Mouse (Mus musculus): ENCODE measurements around the gene Cyb561a3. TPM values are rescaled to one million over a fixed set of nuclear protein-coding genes. Genes with fewer than 3 reads are reported as not detected.

The Cyb561a3 gene
- polyA plus RNA-seq, 1 experiment from 2014 or later = 18.0 TPM

GRCm38 (mm10) chr19:10561558-10562314, 15.2 kb upstream of the Cyb561a3 start:
- no peaks in the 10 kb centered on the region for H3K36me3 ChIP-seq (ENCODE audit: control insufficient read depth, insufficient read depth, low read length)
- no peaks in the 10 kb centered on the region for H3K4me1 ChIP-seq (replicated peaks; ENCODE audit: control insufficient read depth, insufficient read depth, low read length)
- no peaks in the 10 kb centered on the region for H3K9me3 ChIP-seq (ENCODE audit: control insufficient read depth, low read length)
- peak overlapping the region; percentile 82 for H3K27ac ChIP-seq (ENCODE audit: low read depth)
- no peaks in the 10 kb centered on the region for H3K27me3 ChIP-seq (replicated peaks; ENCODE audit: control insufficient read depth, insufficient read depth, low read length)
- 0 out of 2 replicates have a peak, but pooled peaks have one; percentile 36 for ATAC-seq (replicated peaks; ENCODE audit: low FRiP score, low TSS enrichment, low read depth)
- no peak overlapping the region for H3K4me3 ChIP-seq (ENCODE audit: low read depth, low read length)
- H3K4me2 ChIP-seq (ENCODE audit: low read length) = no peak overlapping the region
- WGBS = 44% methylated on average over 6 of the region's 6 CpGs
- DNase-seq (ENCODE audit: low spot score) = no peak
- no peak overlapping the region for H3K9ac ChIP-seq (ENCODE audit: low read length)

DNA sequence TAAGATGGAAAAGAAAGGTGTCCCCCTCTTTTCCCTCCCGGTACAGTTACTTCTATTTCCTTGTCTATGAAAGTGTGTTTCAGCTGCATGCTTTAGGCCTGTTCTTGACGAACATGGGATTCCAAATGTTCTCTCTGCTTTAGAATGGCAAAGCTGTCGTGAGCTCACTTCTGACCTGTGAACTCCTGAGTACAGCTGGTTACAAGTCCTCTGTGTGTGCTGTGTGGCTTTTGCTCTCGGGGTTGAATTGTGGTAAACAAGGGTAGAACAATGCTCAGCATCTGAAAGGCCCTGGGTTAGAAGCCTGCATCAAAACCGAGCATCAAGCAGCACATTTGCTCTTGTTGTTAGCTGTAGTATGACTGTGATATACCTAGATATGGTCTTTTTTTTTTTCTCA, 14.6 kb upstream of the Cyb561a3 start:
- peak overlapping the region; percentile 82 for H3K27ac ChIP-seq (ENCODE audit: low read depth)
- WGBS = 57% methylated on average over 5 of the region's 5 CpGs

GRCm38 (mm10) chr19:10564278-10564677, 12.7 kb upstream of the Cyb561a3 start:
- H3K27me3 ChIP-seq (replicated peaks; ENCODE audit: control insufficient read depth, insufficient read depth, low read length) = no peaks in the 10 kb centered on the region
- no peak overlapping the region for H3K9ac ChIP-seq (ENCODE audit: low read length)
- no peak overlapping the region for H3K27ac ChIP-seq (ENCODE audit: low read depth)
- no peak overlapping the region for H3K4me3 ChIP-seq (ENCODE audit: low read depth, low read length)
- H3K9me3 ChIP-seq (ENCODE audit: control insufficient read depth, low read length) = no peaks in the 10 kb centered on the region
- H3K4me2 ChIP-seq (ENCODE audit: low read length) = no peak overlapping the region
- ATAC-seq (replicated peaks; ENCODE audit: low FRiP score, low TSS enrichment, low read depth) (no peak), DNase-seq (ENCODE audit: low spot score) (no peak)
- H3K4me1 ChIP-seq (replicated peaks; ENCODE audit: control insufficient read depth, insufficient read depth, low read length) = no peaks in the 10 kb centered on the region
- 81% methylated on average over 6 of the region's 6 CpGs for WGBS
- no peaks in the 10 kb centered on the region for H3K36me3 ChIP-seq (ENCODE audit: control insufficient read depth, insufficient read depth, low read length)

More for the DNA sequence above, 14.6 kb upstream of the Cyb561a3 start:
- Histone ChIP-seq H3K4me1 (replicated peaks; ENCODE audit: control insufficient read depth, insufficient read depth, low read length) (no peaks in the 10 kb centered on the region), H3K4me3 (ENCODE audit: low read depth, low read length) (no peak overlapping the region), H3K36me3 (ENCODE audit: control insufficient read depth, insufficient read depth, low read length) (no peaks in the 10 kb centered on the region), H3K9ac (ENCODE audit: low read length) (no peak overlapping the region), H3K27me3 (replicated peaks; ENCODE audit: control insufficient read depth, insufficient read depth, low read length) (no peaks in the 10 kb centered on the region), H3K4me2 (ENCODE audit: low read length) (no peak overlapping the region), H3K9me3 (ENCODE audit: control insufficient read depth, low read length) (no peaks in the 10 kb centered on the region)
- no peak for ATAC-seq (replicated peaks; ENCODE audit: low FRiP score, low TSS enrichment, low read depth)
- no peak for DNase-seq (ENCODE audit: low spot score)

GRCm38 (mm10) chr19:10565217-10565616, 11.8 kb upstream of the Cyb561a3 start:
- DNase-seq (ENCODE audit: low spot score) = no peak
- ATAC-seq (replicated peaks; ENCODE audit: low FRiP score, low TSS enrichment, low read depth) = no peak
- Histone ChIP-seq H3K4me2 (ENCODE audit: low read length) (no peak overlapping the region), H3K36me3 (ENCODE audit: control insufficient read depth, insufficient read depth, low read length) (peaks cover 9% of the 10 kb centered on the region; the same call in 1 of the 2 replicates), H3K27ac (ENCODE audit: low read depth) (no peak overlapping the region), H3K9me3 (ENCODE audit: control insufficient read depth, low read length) (no peaks in the 10 kb centered on the region), H3K4me3 (ENCODE audit: low read depth, low read length) (no peak overlapping the region), H3K9ac (ENCODE audit: low read length) (no peak overlapping the region), H3K27me3 (replicated peaks; ENCODE audit: control insufficient read depth, insufficient read depth, low read length) (no peaks in the 10 kb centered on the region), H3K4me1 (replicated peaks; ENCODE audit: control insufficient read depth, insufficient read depth, low read length) (no peaks in the 10 kb centered on the region)
- WGBS = 53% methylated on average over 4 of the region's 4 CpGs

DNA sequence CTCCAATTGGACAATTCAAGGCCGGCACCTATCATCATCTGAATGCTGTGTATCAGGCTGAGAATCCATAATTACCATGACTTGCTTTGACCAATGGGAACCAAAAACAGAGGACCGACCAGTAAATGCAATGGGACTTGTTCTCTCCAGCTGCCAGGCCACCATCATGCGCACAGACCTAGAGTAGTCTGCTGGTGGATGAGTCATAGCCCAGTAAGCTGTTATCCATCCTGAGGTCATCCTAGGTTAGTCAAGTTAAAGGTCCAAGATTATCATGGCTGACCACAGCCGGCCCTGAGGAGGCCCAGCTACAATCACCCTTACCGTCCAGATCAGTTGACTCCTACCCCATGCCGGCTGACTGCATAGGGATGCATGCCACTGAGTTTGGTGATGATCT, 7.3 kb upstream of the Cyb561a3 start:
- Histone ChIP-seq H3K4me1 (replicated peaks; ENCODE audit: control insufficient read depth, insufficient read depth, low read length) (no peaks in the 10 kb centered on the region), H3K27me3 (replicated peaks; ENCODE audit: control insufficient read depth, insufficient read depth, low read length) (no peaks in the 10 kb centered on the region), H3K27ac (ENCODE audit: low read depth) (no peak overlapping the region), H3K9ac (ENCODE audit: low read length) (no peak overlapping the region), H3K4me2 (ENCODE audit: low read length) (no peak overlapping the region), H3K9me3 (ENCODE audit: control insufficient read depth, low read length) (no peaks in the 10 kb centered on the region), H3K4me3 (ENCODE audit: low read depth, low read length) (no peak overlapping the region), H3K36me3 (ENCODE audit: control insufficient read depth, insufficient read depth, low read length) (peaks cover 42% of the 10 kb centered on the region)
- DNase-seq (ENCODE audit: low spot score) = no peak
- WGBS = 94% methylated on average over 6 of the region's 6 CpGs
- ATAC-seq (replicated peaks; ENCODE audit: low FRiP score, low TSS enrichment, low read depth) = no peak

DNA sequence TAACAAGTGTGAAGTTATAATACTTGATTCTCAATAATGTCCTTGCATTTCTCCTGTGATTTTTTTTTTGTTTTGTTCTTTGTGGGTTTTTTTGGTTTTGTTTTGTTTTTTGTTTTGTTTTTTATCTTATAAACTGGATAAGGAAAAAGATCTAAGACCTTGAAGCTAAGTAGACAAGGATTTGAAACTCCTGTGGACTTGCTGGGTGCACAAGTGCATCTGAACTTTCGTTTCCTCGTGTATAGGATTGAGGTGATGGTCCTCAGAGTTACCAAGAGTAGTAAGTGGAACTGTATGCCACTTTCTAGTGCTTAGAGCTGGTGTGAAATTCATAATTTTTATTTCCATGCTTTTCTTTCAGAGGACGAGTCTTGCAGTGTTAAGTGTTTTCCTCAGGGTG, 3.1 kb downstream of the Cyb561a3 start:
- no peaks in the 10 kb centered on the region for H3K27me3 ChIP-seq (replicated peaks; ENCODE audit: control insufficient read depth, insufficient read depth, low read length)
- no peak for DNase-seq (ENCODE audit: low spot score)
- no peak overlapping the region for H3K4me3 ChIP-seq (ENCODE audit: low read depth, low read length)
- no peak overlapping the region for H3K4me2 ChIP-seq (ENCODE audit: low read length)
- H3K36me3 ChIP-seq (ENCODE audit: control insufficient read depth, insufficient read depth, low read length) = peaks cover under 1% of the 10 kb centered on the region
- 91% methylated on average over 3 of the region's 3 CpGs for WGBS
- no peak overlapping the region for H3K27ac ChIP-seq (ENCODE audit: low read depth)
- peaks cover 13% of the 10 kb centered on the region for H3K4me1 ChIP-seq (replicated peaks; ENCODE audit: control insufficient read depth, insufficient read depth, low read length)
- ATAC-seq (replicated peaks; ENCODE audit: low FRiP score, low TSS enrichment, low read depth) = no peak
- H3K9ac ChIP-seq (ENCODE audit: low read length) = no peak overlapping the region
- H3K9me3 ChIP-seq (ENCODE audit: control insufficient read depth, low read length) = no peaks in the 10 kb centered on the region

- no peaks in the 10 kb centered on the region for H3K36me3 ChIP-seq (ENCODE audit: control insufficient read depth, insufficient read depth, low read length)
- H3K4me2 ChIP-seq (ENCODE audit: low read length) = no peak overlapping the region
- DNase-seq (ENCODE audit: low spot score) (no peak), ATAC-seq (replicated peaks; ENCODE audit: low FRiP score, low TSS enrichment, low read depth) (no peak)
- H3K9ac ChIP-seq (ENCODE audit: low read length) = no peak overlapping the region
- no peak overlapping the region for H3K4me3 ChIP-seq (ENCODE audit: low read depth, low read length)
- no peak overlapping the region for H3K27ac ChIP-seq (ENCODE audit: low read depth)
- no peaks in the 10 kb centered on the region for H3K27me3 ChIP-seq (replicated peaks; ENCODE audit: control insufficient read depth, insufficient read depth, low read length)
- WGBS = 86% methylated on average over 3 of the region's 3 CpGs
- peaks cover 13% of the 10 kb centered on the region for H3K4me1 ChIP-seq (replicated peaks; ENCODE audit: control insufficient read depth, insufficient read depth, low read length)
- no peaks in the 10 kb centered on the region for H3K9me3 ChIP-seq (ENCODE audit: control insufficient read depth, low read length)
Observed at GRCm38 (mm10) chr19:10580761-10581160, 3.8 kb downstream of the Cyb561a3 start.

DNA sequence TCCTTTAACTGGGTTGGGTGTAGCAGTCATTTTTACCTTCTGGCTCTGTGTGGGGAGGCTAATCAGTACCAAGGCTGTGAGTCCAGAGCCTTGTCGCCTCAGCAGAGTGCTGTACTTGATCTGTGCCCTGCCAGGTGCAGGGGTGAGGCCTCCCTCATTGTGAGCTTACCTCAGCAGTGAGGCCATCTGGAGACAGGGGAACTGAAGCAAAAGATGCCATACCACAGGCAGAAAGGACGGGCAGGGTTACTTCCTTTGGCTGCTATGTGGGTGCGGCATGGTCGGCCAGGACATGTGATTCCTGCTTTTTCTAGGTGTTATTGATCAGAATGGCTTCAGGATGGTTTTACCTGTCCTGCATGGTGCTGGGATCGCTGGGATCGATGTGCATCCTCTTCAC, 5.0 kb downstream of the Cyb561a3 start:
- Histone ChIP-seq H3K27ac (ENCODE audit: low read depth) (no peak overlapping the region), H3K9ac (ENCODE audit: low read length) (no peak overlapping the region), H3K9me3 (ENCODE audit: control insufficient read depth, low read length) (no peaks in the 10 kb centered on the region), H3K4me3 (ENCODE audit: low read depth, low read length) (no peak overlapping the region), H3K27me3 (replicated peaks; ENCODE audit: control insufficient read depth, insufficient read depth, low read length) (no peaks in the 10 kb centered on the region), H3K4me2 (ENCODE audit: low read length) (no peak overlapping the region), H3K36me3 (ENCODE audit: control insufficient read depth, insufficient read depth, low read length) (no peaks in the 10 kb centered on the region), H3K4me1 (replicated peaks; ENCODE audit: control insufficient read depth, insufficient read depth, low read length) (peaks cover 7% of the 10 kb centered on the region)
- WGBS = 85% methylated on average over 6 of the region's 6 CpGs
- no peak for DNase-seq (ENCODE audit: low spot score)
- ATAC-seq (replicated peaks; ENCODE audit: low FRiP score, low TSS enrichment, low read depth) = no peak

DNA sequence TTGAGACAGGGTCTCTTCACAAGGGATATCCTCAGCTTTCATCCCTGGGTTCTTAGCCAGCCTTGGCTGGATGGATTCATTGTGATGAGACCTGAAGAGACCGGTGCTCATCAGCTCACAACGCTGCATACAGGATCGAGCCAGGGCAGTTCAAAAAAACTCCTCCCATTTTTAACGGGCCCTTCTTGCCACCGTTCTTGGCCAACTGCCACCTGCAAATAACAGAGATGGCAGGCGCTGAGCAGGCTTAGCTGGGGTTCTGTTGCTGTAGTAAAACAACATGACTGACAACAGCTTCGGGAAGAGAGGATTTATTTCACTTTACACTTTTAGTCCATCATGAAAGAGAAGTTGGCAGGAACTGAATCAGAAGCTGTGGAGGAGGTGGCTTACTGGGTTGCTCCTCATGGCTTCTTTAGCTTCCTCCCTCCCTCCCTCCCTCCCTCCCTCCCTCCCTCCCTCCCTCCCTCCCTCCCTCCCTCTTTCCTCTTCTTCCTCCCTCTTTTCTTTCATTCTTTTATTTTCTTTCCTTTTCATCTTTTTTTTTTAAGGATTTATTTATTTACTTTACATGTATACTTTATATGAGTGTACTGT, 6.7 kb downstream of the Cyb561a3 start:
- Histone ChIP-seq H3K9ac (ENCODE audit: low read length) (no peak overlapping the region), H3K4me3 (ENCODE audit: low read depth, low read length) (no peak overlapping the region), H3K27ac (ENCODE audit: low read depth) (no peak overlapping the region), H3K4me2 (ENCODE audit: low read length) (no peak overlapping the region), H3K4me1 (replicated peaks; ENCODE audit: control insufficient read depth, insufficient read depth, low read length) (no peaks in the 10 kb centered on the region), H3K36me3 (ENCODE audit: control insufficient read depth, insufficient read depth, low read length) (0 out of 2 replicates have a peak, but pooled peaks cover 4% of the 10 kb centered on the region), H3K9me3 (ENCODE audit: control insufficient read depth, low read length) (no peaks in the 10 kb centered on the region), H3K27me3 (replicated peaks; ENCODE audit: control insufficient read depth, insufficient read depth, low read length) (no peaks in the 10 kb centered on the region)
- WGBS = 73% methylated on average over 7 of the region's 7 CpGs
- ATAC-seq (replicated peaks; ENCODE audit: low FRiP score, low TSS enrichment, low read depth) = no peak
- DNase-seq (ENCODE audit: low spot score) = no peak

Data from intestine, embryonic 14.5 days (tissue).